Mouse (Mus musculus) liver, embryonic 16.5 days (tissue): ENCODE results near the gene Echdc3. TPM values are rescaled to one million over a fixed set of nuclear protein-coding genes. Genes with fewer than 3 reads are reported as not detected.

Experiments used
- ATAC-seq: fragments of 200-750 bp; cut with Nextera tagmentation; 2 replicates; pipeline ENCODE4 v1.8.0; 2017; ENCODE audit warnings: low read depth, mild to moderate bottlenecking, moderate number of reproducible peaks, moderate library complexity
- H3K27ac ChIP-seq: fragments of 300-500 bp; sonication (generic); 2 replicates; pipeline ENCODE4 v1.5.1; 2014; ENCODE audit warnings: mild to moderate bottlenecking, low read length
- H3K27me3 ChIP-seq: fragments of 300-500 bp; sonication (generic); 2 replicates; pipeline ENCODE4 v1.6.1; 2014; ENCODE audit warnings: low read depth, low read length, mixed read lengths; ENCODE audit not compliant: control insufficient read depth, insufficient read depth
- H3K36me3 ChIP-seq: fragments of 300-500 bp; sonication (generic); 2 replicates; pipeline ENCODE4 v1.6.1; 2014; ENCODE audit warnings: mild to moderate bottlenecking; ENCODE audit not compliant: control insufficient read depth, insufficient read depth
- H3K4me1 ChIP-seq: fragments of 300-500 bp; sonication (generic); 2 replicates; pipeline ENCODE4 v1.6.1; 2014; ENCODE audit warnings: low read depth, low read length, mixed read lengths; ENCODE audit not compliant: control insufficient read depth
- H3K4me2 ChIP-seq: fragments of 300-500 bp; sonication (generic); 2 replicates; pipeline ENCODE4 v1.6.1; 2014; ENCODE audit warnings: low read depth, low read length, mixed read lengths
- H3K4me3 ChIP-seq: fragments of 300-500 bp; sonication (generic); 2 replicates; pipeline ENCODE4 v1.5.1; 2014; ENCODE audit warnings: low read depth, mild to moderate bottlenecking, low read length
- H3K9ac ChIP-seq: fragments of 300-500 bp; sonication (generic); 2 replicates; pipeline ENCODE4 v1.6.1; 2014; ENCODE audit warnings: low read depth, low read length
- H3K9me3 ChIP-seq: fragments of 300-500 bp; sonication (generic); replicated peaks from 2 replicates; pipeline ENCODE4 v1.6.1; 2016; ENCODE audit warnings: low read length; ENCODE audit not compliant: control insufficient read depth
- WGBS: fragments of 180-500 bp; shearing (Covaris S2); extraction: QIAGEN DNeasy Blood & Tissue Kit; methylation state at CpG from one replicate; pipeline ENCODE4 v1.1.7; 2014; ENCODE audit not compliant: insufficient replicate concordance; 5-methylcytosine and 5-hydroxymethylcytosine counted together
- polyA plus RNA-seq: library from polyadenylated mRNA; unstranded; fragments of >200 nt; fragmentation: Nextera tagmentation; extraction: Ambion mirVana; gene quantifications from 2 replicates; pipeline ENCODE4 v1.2.1, GENCODE M21; 2015

Gene Echdc3
- polyA plus RNA-seq, 1 experiment from 2014 or later: 21.1 TPM

DNA sequence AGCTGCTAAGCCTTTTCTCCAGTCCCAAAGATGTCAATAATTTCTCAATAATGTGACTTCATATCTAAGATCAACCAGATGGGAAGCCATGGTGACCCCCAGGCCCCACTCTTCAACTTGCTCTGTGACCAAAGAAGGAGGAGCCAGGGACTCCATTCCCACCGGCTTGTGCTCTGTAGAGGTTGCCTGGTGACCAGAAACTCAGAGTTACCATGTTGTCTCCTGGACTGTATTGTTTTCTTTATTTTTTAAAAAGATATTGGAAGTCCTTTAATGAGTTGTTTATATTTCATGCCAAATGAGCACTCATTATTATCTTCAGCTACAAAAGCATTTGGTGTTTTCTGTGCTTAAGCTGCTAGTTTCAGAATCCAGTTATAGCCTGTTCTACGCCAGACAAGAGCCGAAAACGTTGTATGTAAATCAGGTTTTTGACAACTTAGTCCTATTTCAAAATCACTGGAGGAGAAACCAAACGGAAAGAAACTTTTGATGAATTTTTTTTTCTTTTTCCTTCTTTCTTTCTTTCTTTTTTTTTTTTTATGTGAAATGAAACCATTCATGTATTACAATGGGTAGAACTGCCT is 42.7 kb upstream of the Echdc3 start:
- H3K4me3 ChIP-seq: no peak overlapping the region
- no peak overlapping the region for H3K9ac ChIP-seq
- H3K9me3 ChIP-seq: no peaks in the 10 kb centered on the region
- H3K27me3 ChIP-seq: no peaks in the 10 kb centered on the region
- H3K36me3 ChIP-seq: no peaks in the 10 kb centered on the region
- H3K4me2 ChIP-seq: no peak overlapping the region
- no peak for ATAC-seq
- WGBS: 75% methylated on average over 5 of the region's 5 CpGs
- H3K4me1 ChIP-seq: no peaks in the 10 kb centered on the region
- no peak overlapping the region for H3K27ac ChIP-seq

DNA sequence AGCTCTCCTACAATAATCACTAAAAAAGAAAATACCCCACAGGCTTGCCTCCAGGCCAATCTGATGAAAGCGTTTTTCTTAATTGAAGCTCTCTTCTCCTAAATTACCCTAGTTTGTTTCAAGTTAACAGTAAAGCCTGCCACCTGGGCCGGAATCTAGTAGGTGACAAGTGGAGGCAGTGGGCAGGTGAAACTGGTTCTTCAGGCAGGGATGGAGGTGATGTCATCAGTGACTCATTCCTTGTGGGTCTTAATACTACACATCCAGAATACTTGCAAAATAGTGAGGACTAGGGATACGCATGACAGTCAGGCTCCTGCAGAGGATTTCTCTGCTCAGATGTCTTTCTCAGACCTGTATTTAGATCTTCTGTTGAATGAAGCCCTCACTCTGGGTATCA is 39.7 kb upstream of the Echdc3 start:
- no peak overlapping the region for H3K4me3 ChIP-seq
- H3K27ac ChIP-seq: no peak overlapping the region
- H3K4me2 ChIP-seq: no peak overlapping the region
- ATAC-seq: no peak
- 74% methylated on average over 3 of the region's 3 CpGs for WGBS
- no peaks in the 10 kb centered on the region for H3K4me1 ChIP-seq
- H3K9ac ChIP-seq: no peak overlapping the region
- H3K9me3 ChIP-seq: no peaks in the 10 kb centered on the region
- no peaks in the 10 kb centered on the region for H3K36me3 ChIP-seq
- H3K27me3 ChIP-seq: no peaks in the 10 kb centered on the region

DNA sequence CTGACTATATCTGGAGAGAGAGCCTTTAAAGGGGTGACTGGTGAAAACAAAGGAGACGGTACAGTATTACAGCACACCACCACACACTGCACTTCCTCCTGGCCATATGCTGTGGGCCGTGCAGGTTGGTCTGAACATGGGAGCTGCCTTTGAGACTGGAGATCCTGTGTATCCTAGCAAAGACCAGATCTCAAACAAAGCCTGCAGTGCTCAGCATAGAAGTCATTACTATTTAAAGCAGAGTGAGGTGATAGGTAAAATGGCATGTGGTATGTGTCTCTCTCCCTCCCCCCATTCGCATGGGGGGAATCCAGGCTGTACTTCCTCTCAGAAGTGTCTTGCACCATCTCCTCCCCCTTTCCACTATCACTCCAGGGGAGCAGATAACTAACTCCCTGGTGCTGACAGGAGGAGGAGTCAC is 38.3 kb upstream of the Echdc3 start:
- 33% methylated on average over 3 of the region's 3 CpGs for WGBS
- Histone ChIP-seq H3K9me3 (no peaks in the 10 kb centered on the region), H3K27me3 (no peaks in the 10 kb centered on the region), H3K27ac (no peak overlapping the region), H3K4me3 (no peak overlapping the region), H3K4me2 (no peak overlapping the region), H3K9ac (no peak overlapping the region), H3K36me3 (no peaks in the 10 kb centered on the region), H3K4me1 (no peaks in the 10 kb centered on the region)
- ATAC-seq: no peak

DNA sequence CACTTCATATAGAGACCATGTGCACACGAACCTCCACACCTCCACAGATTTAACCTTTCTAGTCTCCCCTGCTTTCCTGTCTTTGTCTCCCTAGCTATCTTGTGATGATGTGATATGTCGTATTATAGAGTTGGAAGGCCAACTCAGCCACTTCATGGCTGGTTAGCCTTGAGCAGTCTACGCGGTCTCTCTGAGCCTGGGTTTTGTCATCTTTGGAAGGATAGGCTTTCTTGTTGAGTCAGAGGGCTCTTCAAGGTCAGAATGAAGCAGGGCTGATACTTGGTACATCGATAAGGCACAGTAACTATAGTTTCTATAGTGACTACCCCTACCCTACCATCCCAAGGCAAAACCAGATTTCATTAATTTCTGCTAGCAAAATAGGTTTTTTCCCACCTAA is 28.6 kb upstream of the Echdc3 start:
- ATAC-seq: no peak
- H3K9me3 ChIP-seq: no peaks in the 10 kb centered on the region
- no peaks in the 10 kb centered on the region for H3K36me3 ChIP-seq
- no peaks in the 10 kb centered on the region for H3K4me1 ChIP-seq
- no peak overlapping the region for H3K4me2 ChIP-seq
- no peak overlapping the region for H3K4me3 ChIP-seq
- no peak overlapping the region for H3K9ac ChIP-seq
- H3K27ac ChIP-seq: no peak overlapping the region
- 72% methylated on average over 5 of the region's 5 CpGs for WGBS
- H3K27me3 ChIP-seq: no peaks in the 10 kb centered on the region

DNA sequence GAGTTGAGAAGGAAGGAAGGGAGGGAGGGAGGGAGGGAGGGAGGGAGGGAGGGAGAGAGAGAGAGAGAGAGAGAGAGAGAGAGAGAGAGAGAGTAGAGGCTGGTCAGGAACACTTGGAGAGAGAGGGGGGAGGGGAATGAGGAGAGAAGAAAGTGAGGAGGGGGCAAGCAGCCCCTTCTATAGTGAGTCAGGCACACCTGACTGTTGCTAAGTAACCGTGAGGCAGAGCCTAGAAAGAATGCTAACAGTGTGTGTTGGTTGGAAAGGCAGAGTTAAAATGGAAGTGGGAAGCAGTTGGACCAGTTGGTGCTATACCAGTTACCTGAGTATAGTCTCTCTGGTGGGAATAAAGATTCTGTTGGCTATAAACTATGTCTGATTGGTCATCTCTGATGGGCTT is 27.2 kb upstream of the Echdc3 start:
- Histone ChIP-seq H3K27ac (no peak overlapping the region), H3K4me1 (no peaks in the 10 kb centered on the region), H3K27me3 (no peaks in the 10 kb centered on the region), H3K4me2 (no peak overlapping the region), H3K36me3 (no peaks in the 10 kb centered on the region), H3K4me3 (no peak overlapping the region), H3K9me3 (no peaks in the 10 kb centered on the region), H3K9ac (no peak overlapping the region)
- ATAC-seq: no peak
- 60% methylated on average over 1 of the region's 1 CpGs for WGBS

DNA sequence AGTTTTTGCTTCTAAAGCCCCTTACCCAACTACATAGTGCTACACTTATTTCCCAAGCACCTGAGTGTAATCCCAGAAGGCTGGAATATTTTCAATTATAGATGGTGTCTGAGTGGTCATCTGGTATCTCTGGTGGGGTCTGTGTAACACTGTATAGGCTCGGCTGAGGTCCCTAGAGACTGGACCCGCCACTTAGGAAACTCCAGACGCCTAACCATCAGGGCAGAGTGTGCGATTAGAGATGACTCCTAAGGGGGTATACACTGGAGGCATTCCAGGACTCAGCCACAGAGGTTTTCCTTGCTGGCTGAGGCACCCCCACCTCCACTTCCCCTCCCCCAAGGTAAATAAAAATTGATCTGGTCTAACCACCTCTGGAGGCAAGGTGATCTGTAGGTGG is 26.5 kb upstream of the Echdc3 start:
- H3K9me3 ChIP-seq: no peaks in the 10 kb centered on the region
- no peaks in the 10 kb centered on the region for H3K36me3 ChIP-seq
- no peak for ATAC-seq
- H3K27me3 ChIP-seq: no peaks in the 10 kb centered on the region
- no peak overlapping the region for H3K4me3 ChIP-seq
- no peak overlapping the region for H3K27ac ChIP-seq
- WGBS: 57% methylated on average over 4 of the region's 4 CpGs
- H3K9ac ChIP-seq: no peak overlapping the region
- H3K4me2 ChIP-seq: no peak overlapping the region
- H3K4me1 ChIP-seq: no peaks in the 10 kb centered on the region

DNA sequence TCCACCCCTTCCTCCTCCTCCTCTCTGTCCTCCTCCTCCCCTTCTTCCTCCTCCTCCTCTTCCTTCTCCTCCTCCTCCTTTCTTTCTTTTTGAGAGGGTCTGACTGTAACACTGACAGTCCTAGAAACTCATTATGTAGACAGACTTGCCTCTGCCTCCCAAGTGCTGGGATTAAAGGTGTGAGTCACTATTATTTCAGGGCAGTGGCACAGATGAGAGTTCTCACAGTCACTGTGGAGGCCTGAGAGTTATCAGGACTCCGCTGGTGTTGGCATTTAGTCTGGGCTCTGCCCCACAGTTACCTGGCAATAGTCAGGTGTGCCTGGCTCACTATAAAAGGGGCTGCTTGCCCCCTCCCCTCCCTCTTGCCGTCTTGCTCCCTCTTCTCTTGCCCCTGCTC is 25.8 kb upstream of the Echdc3 start:
- H3K36me3 ChIP-seq: no peaks in the 10 kb centered on the region
- H3K9me3 ChIP-seq: no peaks in the 10 kb centered on the region
- H3K4me1 ChIP-seq: no peaks in the 10 kb centered on the region
- 60% methylated on average over 2 of the region's 2 CpGs for WGBS
- no peak for ATAC-seq
- H3K9ac ChIP-seq: no peak overlapping the region
- no peak overlapping the region for H3K4me2 ChIP-seq
- no peaks in the 10 kb centered on the region for H3K27me3 ChIP-seq
- H3K4me3 ChIP-seq: no peak overlapping the region
- H3K27ac ChIP-seq: no peak overlapping the region

DNA sequence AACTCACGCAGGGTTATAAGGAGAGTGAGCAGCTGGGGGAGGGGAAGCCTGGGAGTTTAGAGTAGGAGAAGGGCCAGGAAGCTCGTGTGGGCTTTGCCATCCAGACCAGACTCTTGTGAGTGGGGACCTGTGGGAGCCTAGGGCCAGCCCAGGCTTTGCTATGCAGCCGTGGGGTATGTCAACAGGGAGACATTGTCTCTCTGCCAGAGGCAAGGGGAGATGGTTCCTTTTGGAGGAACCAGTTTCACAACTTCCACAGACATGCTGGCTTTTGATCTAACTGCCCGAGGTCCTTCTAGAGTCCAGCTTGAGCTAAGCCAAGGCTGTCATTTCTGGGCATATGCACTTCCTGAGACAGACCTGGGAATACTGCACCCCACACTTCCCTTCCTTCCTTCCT is 25.4 kb upstream of the Echdc3 start:
- no peak overlapping the region for H3K4me2 ChIP-seq
- H3K9ac ChIP-seq: no peak overlapping the region
- 33% methylated on average over 4 of the region's 4 CpGs for WGBS
- no peak overlapping the region for H3K27ac ChIP-seq
- no peaks in the 10 kb centered on the region for H3K4me1 ChIP-seq
- H3K36me3 ChIP-seq: no peaks in the 10 kb centered on the region
- H3K9me3 ChIP-seq: no peaks in the 10 kb centered on the region
- ATAC-seq: no peak
- no peak overlapping the region for H3K4me3 ChIP-seq
- no peaks in the 10 kb centered on the region for H3K27me3 ChIP-seq

DNA sequence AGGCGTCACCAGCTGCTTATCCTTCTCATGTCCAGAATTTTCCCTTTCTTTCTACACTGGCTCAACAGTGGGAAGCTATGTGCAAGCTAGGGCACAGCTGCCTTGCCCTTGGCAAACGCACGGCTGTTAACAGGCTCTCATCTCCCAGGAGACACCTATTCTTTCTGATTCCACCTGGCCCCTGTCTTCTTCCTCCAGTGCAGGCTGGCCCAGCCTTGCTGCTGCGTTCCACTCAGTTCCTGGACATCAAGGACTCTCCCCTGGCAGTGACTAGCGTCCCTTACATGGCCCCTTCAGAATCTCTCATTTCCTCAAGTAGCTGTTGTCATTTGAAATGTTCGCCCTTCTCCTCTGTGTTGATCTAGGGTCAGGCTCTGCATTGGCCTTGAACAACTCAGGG is 20.5 kb upstream of the Echdc3 start:
- Histone ChIP-seq H3K36me3 (no peaks in the 10 kb centered on the region), H3K27me3 (no peaks in the 10 kb centered on the region), H3K4me3 (no peak overlapping the region), H3K9me3 (no peaks in the 10 kb centered on the region), H3K4me2 (no peak overlapping the region), H3K27ac (no peak overlapping the region), H3K4me1 (no peaks in the 10 kb centered on the region; the same call in 1 of the 2 replicates), H3K9ac (no peak overlapping the region)
- no peak for ATAC-seq
- WGBS: 66% methylated on average over 6 of the region's 6 CpGs
